Mouse (Mus musculus) kidney, adult 2 months (tissue): ENCODE measurements at regions not wholly inside any gene's neighbourhood (a gene's known extent, or its start where the extent isn't known, plus 50 kb on each side); places are given as distances from the start of the nearest gene placed in this dataset.

Experiments
- DNase-seq: peaks from one replicate; pipeline ENCODE4 v3.0.0; 2021
- H3K27ac ChIP-seq: fragments of 200-500 bp; 2 replicates; pipeline ENCODE4 v1.5.1; 2012; ENCODE audit warnings: low read depth, low read length, control low read depth, inconsistent platforms; ENCODE audit not compliant: insufficient read depth
- H3K27me3 ChIP-seq: fragments of 200-500 bp; replicated peaks from 2 replicates; pipeline ENCODE4 v1.6.1; 2012; ENCODE audit warnings: mild to moderate bottlenecking, moderate library complexity, low read length, inconsistent platforms; ENCODE audit not compliant: control insufficient read depth, insufficient read depth
- H3K36me3 ChIP-seq: fragments of 200-500 bp; 2 replicates; pipeline ENCODE4 v1.6.1; 2012; ENCODE audit warnings: mild to moderate bottlenecking, moderate library complexity, low read length, inconsistent platforms; ENCODE audit not compliant: control insufficient read depth, insufficient read depth
- H3K4me1 ChIP-seq: fragments of 200-500 bp; 2 replicates; pipeline ENCODE4 v1.6.1; 2011; ENCODE audit warnings: low read length; ENCODE audit not compliant: control insufficient read depth, insufficient read depth
- H3K4me3 ChIP-seq: fragments of 200-500 bp; 2 replicates; pipeline ENCODE4 v1.5.1; 2011; ENCODE audit warnings: mild to moderate bottlenecking, low read depth, low read length, control low read depth; ENCODE audit not compliant: insufficient read depth
- CTCF ChIP-seq: fragments of 200-500 bp; conservative IDR thresholded peaks from 2 replicates; pipeline ENCODE4 v1.5.1; 2011; ENCODE audit warnings: low read depth, mild to moderate bottlenecking, control low read depth, low read length, moderate library complexity, mixed read lengths; ENCODE audit not compliant: insufficient read depth, insufficient read length
- POLR2A ChIP-seq: fragments of 200-500 bp; IDR thresholded peaks from one replicate; pipeline ENCODE4 v1.6.1; 2011; ENCODE audit warnings: low read depth, low read length, control low read depth
- WGBS: fragments of 180-500 bp; shearing (Covaris S2); methylation state at CpG from one replicate; pipeline ENCODE4 v1.1.7; 2018; 5-methylcytosine and 5-hydroxymethylcytosine counted together

DNA sequence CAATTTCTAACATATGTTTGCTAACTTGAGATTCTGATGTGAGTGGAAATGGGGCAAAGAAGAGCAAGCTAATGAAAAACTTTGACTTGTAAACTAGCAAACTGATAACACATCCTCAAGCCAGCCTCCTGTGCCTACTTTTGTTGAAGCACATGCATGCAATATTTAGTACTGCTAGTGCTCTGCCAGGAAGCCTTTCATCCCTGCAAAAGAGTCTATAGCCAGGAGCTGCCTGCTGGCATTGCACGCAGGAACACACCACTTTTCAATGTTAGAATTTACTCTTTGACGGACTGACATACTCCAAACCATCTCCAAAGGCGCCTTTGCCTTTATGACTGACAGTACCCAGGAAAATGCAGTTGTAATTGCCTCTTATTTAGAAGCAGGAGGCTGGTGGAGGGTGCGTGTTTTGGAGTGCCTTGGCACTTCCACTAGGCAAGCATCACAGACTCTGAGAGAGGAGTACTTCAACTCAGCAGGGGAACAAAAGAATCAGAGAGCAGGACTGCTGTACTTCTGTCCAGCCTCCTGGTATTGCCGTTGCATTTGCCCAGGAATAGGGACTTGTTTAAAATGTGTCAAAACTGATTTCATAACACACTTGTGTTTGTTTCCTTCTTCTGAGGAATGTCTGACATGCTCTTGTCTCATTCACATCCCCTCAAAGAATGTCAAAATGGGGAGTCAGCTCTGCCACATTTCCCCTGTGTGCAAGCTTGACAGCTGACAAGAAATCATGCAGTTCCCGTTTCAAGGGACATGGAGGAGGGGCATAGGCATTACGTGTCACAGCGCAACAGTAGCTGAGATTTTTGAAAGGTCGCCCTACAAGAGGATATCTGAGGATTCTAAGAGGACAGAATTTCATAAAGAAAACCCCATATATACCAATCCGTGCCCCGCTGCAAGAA, 503.8 kb upstream of the Gm10306 start:
- H3K36me3 ChIP-seq = no peaks in the 10 kb centered on the region
- no peak for DNase-seq
- no peak for TF ChIP-seq POLR2A
- no peak for TF ChIP-seq CTCF
- 75% methylated on average over 11 of the region's 11 CpGs for whole genome bisulfite sequencing
- no peaks in the 10 kb centered on the region for H3K27me3 ChIP-seq
- H3K4me3 ChIP-seq = no peak overlapping the region
- H3K27ac ChIP-seq = no peak overlapping the region
- H3K4me1 ChIP-seq = no peaks in the 10 kb centered on the region

DNA sequence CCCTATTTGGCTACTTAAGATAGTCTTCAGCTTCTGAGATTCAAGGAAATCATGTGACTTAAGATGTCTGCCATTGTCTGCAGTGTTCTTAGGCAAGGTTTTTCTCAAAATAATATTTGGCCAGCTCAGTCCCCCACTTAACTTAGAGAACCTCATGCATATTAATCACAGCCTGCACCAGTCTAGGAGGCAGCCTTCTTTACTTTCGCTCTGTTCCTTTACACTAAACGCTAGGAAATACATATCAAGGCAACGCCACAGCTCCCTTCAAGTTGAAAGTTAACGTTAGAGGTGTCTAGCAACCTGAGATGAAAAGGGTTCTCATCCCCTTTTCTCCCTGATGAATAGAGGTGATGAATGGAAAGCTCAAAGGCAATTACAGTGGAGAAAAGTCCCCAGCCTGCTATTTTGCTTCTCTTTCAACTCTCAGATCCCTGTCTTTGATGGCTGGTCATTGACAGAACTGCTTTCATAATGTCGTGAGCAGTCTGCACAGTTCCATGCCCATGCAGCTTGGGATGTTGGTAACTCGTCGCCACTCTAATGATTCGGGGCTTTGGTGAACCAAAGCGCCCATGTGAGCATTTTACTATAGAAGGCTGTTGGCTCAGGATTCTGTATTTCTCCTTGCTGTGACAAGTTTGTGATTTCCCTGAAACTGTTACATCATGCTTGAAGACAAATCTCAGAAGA, 483.0 kb upstream of the Gm10306 start:
- TF ChIP-seq POLR2A (no peak), CTCF (no peak)
- Histone ChIP-seq H3K4me1 (no peaks in the 10 kb centered on the region), H3K27ac (no peak overlapping the region), H3K4me3 (no peak overlapping the region), H3K36me3 (no peaks in the 10 kb centered on the region), H3K27me3 (no peaks in the 10 kb centered on the region)
- DNase-seq = no peak
- 76% methylated on average over 9 of the region's 9 CpGs for WGBS

DNA sequence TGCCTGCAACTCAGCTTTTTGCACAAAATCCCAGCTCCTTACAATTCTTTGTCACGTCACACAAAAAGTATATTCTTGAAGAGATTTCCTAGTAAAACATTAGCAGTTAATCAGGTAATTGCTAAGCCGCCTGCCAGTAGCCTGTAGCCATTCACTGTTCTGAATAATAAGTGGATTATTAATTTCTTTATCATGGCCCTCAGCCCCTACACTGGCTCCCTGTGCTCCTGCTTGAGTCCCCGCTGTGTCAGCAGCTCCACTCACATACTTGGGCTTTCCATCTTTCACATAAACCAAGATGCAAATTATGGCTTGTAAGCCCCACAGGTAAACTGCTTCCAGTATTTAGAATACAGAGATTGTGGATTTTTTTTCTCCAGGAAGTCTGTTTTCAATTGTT, 473.5 kb upstream of the Gm10306 start:
- Histone ChIP-seq H3K4me1 (no peaks in the 10 kb centered on the region), H3K36me3 (no peaks in the 10 kb centered on the region), H3K27me3 (no peaks in the 10 kb centered on the region), H3K4me3 (no peak overlapping the region), H3K27ac (no peak overlapping the region)
- WGBS = 48% methylated on average over 3 of the region's 3 CpGs
- TF ChIP-seq CTCF (no peak), POLR2A (no peak)
- no peak for DNase-seq

DNA sequence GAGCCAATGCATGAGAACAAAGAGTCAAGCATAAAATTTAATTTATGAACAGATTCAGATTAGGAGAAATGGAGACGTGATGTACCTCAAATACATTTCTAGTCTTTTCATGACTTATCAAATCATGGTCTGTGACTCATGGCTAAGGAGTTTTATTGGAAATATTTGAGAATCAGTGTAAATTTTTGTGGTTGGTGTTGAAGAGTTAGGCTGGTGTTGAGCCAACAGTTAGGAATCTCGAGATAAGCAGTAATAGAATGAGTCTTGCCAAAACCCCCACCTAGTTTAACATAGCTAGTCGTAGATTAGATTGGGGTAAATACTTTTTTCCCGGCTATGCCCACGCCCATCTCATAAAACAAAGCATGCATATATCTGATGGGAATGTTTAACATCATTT, 462.0 kb upstream of the Gm10306 start:
- 62% methylated on average over 5 of the region's 5 CpGs for WGBS
- H3K27ac ChIP-seq = no peak overlapping the region
- no peaks in the 10 kb centered on the region; the same call in 1 of the 2 replicates for H3K27me3 ChIP-seq
- no peaks in the 10 kb centered on the region for H3K36me3 ChIP-seq
- no peaks in the 10 kb centered on the region for H3K4me1 ChIP-seq
- no peak overlapping the region for H3K4me3 ChIP-seq
- TF ChIP-seq POLR2A = no peak
- DNase-seq = no peak

DNA sequence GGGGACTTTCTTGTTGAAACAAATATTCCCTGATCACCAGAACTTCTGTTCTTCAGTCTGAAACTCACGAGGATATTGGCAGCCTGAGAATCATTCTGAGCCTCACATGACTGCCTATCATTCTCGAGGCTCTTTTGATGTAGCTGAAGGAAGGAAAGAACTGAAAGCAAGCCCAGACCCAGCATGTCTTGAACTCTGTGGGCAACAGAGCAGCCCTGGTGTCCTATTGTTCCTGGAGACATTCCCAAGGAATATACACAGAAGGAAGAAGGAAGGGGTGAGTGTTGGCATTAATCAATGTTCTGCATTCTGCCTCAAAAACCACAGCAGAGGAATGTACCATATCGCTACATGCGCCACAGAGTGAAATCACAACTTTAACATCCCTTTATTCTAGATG, 449.4 kb upstream of the Gm10306 start:
- TF ChIP-seq CTCF (no peak), POLR2A (no peak)
- H3K27me3 ChIP-seq = no peaks in the 10 kb centered on the region
- H3K36me3 ChIP-seq = no peaks in the 10 kb centered on the region
- no peaks in the 10 kb centered on the region for H3K4me1 ChIP-seq
- no peak for DNase-seq
- WGBS = 78% methylated on average over 4 of the region's 4 CpGs
- no peak overlapping the region for H3K4me3 ChIP-seq
- H3K27ac ChIP-seq = no peak overlapping the region

DNA sequence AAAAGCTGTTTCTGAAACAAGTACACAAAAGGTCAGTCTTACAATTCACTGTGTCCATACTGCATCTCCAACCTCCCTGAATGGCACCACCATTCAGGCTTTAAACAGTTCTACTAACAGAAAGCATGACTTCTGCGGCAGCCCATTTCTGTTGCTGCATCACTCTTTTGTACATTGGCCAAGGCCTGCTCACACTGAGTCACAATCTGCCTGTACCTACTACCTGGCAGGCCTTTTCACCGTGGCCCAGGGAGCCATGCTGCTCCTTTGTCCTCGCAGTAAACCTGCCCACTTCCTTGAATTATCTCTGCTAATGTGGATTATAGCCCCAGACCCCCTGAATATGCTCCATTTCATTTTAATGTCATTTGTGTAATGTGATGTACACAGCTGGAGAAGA, 439.5 kb upstream of the Gm10306 start:
- WGBS = 87% methylated on average over 3 of the region's 3 CpGs
- Histone ChIP-seq H3K4me1 (no peaks in the 10 kb centered on the region), H3K36me3 (no peaks in the 10 kb centered on the region), H3K27me3 (no peaks in the 10 kb centered on the region), H3K27ac (no peak overlapping the region), H3K4me3 (no peak overlapping the region)
- DNase-seq = no peak
- no peak for TF ChIP-seq POLR2A
- no peak for TF ChIP-seq CTCF

DNA sequence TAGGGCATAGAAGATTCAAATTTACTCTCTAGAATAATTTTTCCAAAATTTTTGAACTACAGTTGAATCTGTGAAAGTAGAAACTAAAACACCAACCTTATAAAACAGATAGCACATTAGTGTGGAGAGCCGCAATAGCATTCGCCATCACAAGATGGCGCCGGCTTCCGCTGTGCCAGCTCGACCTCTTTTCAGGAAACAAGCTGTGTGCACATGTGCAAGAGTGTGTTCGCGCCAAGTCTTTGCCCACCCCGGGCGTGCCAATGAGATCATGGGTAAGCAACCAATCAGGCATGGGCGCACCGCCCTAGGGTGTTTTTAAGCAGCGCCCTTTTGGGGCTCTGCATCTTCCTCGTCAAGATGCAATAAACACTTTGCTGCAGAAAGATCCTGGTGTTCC, 432.2 kb upstream of the Gm10306 start:
- WGBS = 75% methylated on average over 14 of the region's 14 CpGs
- no peaks in the 10 kb centered on the region for H3K36me3 ChIP-seq
- peak; percentile 44; the same call in 1 of the 2 replicates for TF ChIP-seq CTCF
- TF ChIP-seq POLR2A = no peak
- no peak overlapping the region for H3K4me3 ChIP-seq
- no peaks in the 10 kb centered on the region for H3K4me1 ChIP-seq
- DNase-seq = no peak
- no peaks in the 10 kb centered on the region for H3K27me3 ChIP-seq
- no peak overlapping the region for H3K27ac ChIP-seq
